Mouse (Mus musculus) erythroid progenitor cell, adult 5-6 weeks (primary cell): ENCODE data around the gene Krtap1-5. TPM values are rescaled to one million over a fixed set of nuclear protein-coding genes. Genes with fewer than 3 reads are reported as not detected.

Experiments
- ATAC-seq: replicated peaks from 2 replicates; pipeline ENCODE4 v1.8.0; 2016; ENCODE audit warnings: moderate number of reproducible peaks, mild to moderate bottlenecking, moderate TSS enrichment, inconsistent platforms; ENCODE audit not compliant: poor library complexity, low FRiP score, severe bottlenecking
- total RNA-seq, 2 experiments: library from RNA; stranded (forward) in 1 of 2; stranded (reverse) in 1 of 2; fragments of 150-400 nt in 1 of 2; fragments of 186-747, 209-891 nt in 1 of 2; gene quantifications; 2 replicates each; pipeline versions ENCODE4 v1.2.3 to v1.2.4; 2015 to 2017; ENCODE audit warnings: low replicate concordance in 2 of 2

Krtap1-5 gene
- total RNA-seq, 2 experiments from 2014 or later, result not detected

DNA sequence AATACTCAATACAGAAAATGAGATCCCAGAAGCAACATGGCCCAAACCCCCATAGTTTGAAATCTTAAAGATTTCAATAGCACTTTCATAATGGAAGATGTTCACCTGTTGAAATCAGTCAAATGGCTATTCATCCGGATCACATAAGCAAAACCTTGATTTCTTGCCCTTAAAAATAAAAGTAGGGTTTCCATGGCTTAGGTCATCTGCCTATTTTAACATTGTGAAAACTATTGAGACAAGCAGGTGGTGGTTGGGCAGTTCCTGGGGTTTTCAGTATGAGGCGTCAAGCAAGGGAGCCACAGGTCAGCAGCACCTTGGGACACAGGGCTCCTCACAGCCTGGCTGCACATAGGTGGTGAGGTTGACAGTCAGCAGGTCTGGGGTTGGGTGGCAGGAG lies 24.6 kb downstream of the Krtap1-5 start:
- ATAC-seq, result no peak

DNA sequence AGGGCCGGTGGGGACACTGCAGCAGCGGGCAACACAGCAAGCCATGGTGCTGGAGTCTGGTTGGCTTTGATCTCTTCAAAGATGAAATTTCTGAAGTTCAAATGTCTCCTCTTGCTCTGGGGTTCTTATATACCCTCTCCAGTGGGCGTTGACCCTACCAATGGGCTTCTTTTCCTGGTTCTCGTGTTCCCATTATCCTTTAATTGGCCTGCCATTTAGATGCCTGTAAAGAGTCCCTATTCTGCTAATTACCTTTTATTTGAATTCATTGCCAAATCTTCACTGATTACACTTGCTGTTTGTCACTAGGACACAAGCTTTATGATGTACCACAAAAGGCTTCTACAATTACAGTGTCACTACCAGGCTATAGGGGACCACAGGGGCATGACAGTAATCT lies 30.1 kb downstream of the Krtap1-5 start, which contains the start of gene Krtap3-3:
Gene Krtap3-3 (minus strand): TSS at position 101 of the 400 bp plus-strand sequence.
- ATAC-seq, result no peak

DNA sequence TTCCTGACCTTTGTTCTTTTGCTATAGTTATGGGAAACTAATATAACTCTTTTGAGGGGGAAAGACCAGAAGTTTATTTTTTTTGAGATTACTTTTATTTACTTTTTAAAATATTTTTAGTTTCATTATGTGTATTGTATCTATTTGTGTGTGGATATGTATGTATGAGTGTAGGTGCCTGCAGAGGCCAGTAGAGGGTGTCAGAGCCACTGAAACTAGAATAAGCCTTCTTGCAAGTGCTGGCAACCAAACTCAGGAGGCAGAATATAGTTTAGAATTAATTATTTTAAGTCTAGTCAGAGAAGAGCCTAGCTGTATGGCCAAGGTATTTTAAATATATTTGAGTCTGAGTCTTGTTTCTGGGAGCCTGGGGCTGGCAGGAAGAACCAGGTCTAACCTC lies 32.9 kb downstream of the Krtap1-5 start:
- ATAC-seq, result no peak

DNA sequence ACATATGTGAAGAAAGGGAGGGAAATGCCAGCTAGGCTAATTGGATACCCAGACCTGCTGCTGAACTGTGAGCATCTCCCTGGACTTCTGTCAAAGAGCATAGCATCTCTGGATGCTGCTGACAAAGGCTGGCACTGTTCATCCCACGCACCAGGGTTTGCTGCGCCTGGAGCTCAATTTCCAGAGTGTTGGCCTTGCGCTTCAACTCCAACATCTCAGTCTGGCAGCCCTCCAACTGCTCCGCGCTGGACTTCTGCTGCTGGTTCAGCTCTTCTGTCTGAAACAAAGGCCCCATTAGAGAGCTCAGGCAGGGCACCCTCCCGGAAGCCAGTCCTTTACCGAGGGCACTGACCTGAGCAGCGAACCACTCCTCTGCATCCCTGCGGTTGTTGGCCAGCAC lies 41.1 kb downstream of the Krtap1-5 start:
- ATAC-seq, result no peak

Other genes starting within 250 kb of the Krtap1-5 start
Only the 30 nearest of the 36 such genes appear.
- gene Krt28, start 206.1 kb downstream of the Krtap1-5 start, total RNA-seq (2015; ENCODE audit: low replicate concordance), result not detected in 2 replicates
- not detected in 2 replicates for gene Krt28, start 206.1 kb downstream of the Krtap1-5 start, total RNA-seq (2017; ENCODE audit: low replicate concordance)
- not detected in 2 replicates for gene Krt10, start 191.7 kb downstream of the Krtap1-5 start, total RNA-seq (2015; ENCODE audit: low replicate concordance)
- 5.9 TPM in 1 of 2 replicates, not detected in the other for gene Krt10, start 191.7 kb downstream of the Krtap1-5 start, total RNA-seq (2017; ENCODE audit: low replicate concordance)
- gene Krt12, start 158.8 kb downstream of the Krtap1-5 start, total RNA-seq (2015; ENCODE audit: low replicate concordance), result not detected in 2 replicates
- not detected in 2 replicates for gene Krt12, start 158.8 kb downstream of the Krtap1-5 start, total RNA-seq (2017; ENCODE audit: low replicate concordance)
- not detected in 2 replicates for gene Krt20, start 142.9 kb downstream of the Krtap1-5 start, total RNA-seq (2015; ENCODE audit: low replicate concordance)
- gene Krt20, start 142.9 kb downstream of the Krtap1-5 start, total RNA-seq (2017; ENCODE audit: low replicate concordance), result not detected in 2 replicates
- not detected in 2 replicates for gene Krt23, start 87.9 kb downstream of the Krtap1-5 start, total RNA-seq (2015; ENCODE audit: low replicate concordance)
- not detected in 2 replicates for gene Krt23, start 87.9 kb downstream of the Krtap1-5 start, total RNA-seq (2017; ENCODE audit: low replicate concordance)
- gene Krt39, start 59.7 kb downstream of the Krtap1-5 start, total RNA-seq (2015; ENCODE audit: low replicate concordance), result not detected in 2 replicates
- gene Krt39, start 59.7 kb downstream of the Krtap1-5 start, total RNA-seq (2017; ENCODE audit: low replicate concordance), result not detected in 2 replicates
- not detected in 2 replicates for gene Krt40, start 37.9 kb downstream of the Krtap1-5 start, total RNA-seq (2015; ENCODE audit: low replicate concordance)
- not detected in 2 replicates for gene Krt40, start 37.9 kb downstream of the Krtap1-5 start, total RNA-seq (2017; ENCODE audit: low replicate concordance)
- gene Krtap3-3, start 30.2 kb downstream of the Krtap1-5 start, total RNA-seq (2015; ENCODE audit: low replicate concordance), result not detected in 2 replicates
- gene Krtap3-3, start 30.2 kb downstream of the Krtap1-5 start, total RNA-seq (2017; ENCODE audit: low replicate concordance), result not detected in 2 replicates
- not detected in 2 replicates for gene Krtap3-2, start 24.2 kb downstream of the Krtap1-5 start, total RNA-seq (2015; ENCODE audit: low replicate concordance)
- not detected in 2 replicates for gene Krtap3-2, start 24.2 kb downstream of the Krtap1-5 start, total RNA-seq (2017; ENCODE audit: low replicate concordance)
- not detected in 2 replicates for gene Gm11939, start 21.6 kb downstream of the Krtap1-5 start, total RNA-seq (2015; ENCODE audit: low replicate concordance)
- not detected in 2 replicates for gene Gm11939, start 21.6 kb downstream of the Krtap1-5 start, total RNA-seq (2017; ENCODE audit: low replicate concordance)
- not detected in 2 replicates for gene Krtap3-1, start 14.4 kb downstream of the Krtap1-5 start, total RNA-seq (2015; ENCODE audit: low replicate concordance)
- gene Krtap3-1, start 14.4 kb downstream of the Krtap1-5 start, total RNA-seq (2017; ENCODE audit: low replicate concordance), result not detected in 2 replicates
- not detected in 2 replicates for gene Krtap1-4, start 2.6 kb upstream of the Krtap1-5 start, total RNA-seq (2015; ENCODE audit: low replicate concordance)
- gene Krtap1-4, start 2.6 kb upstream of the Krtap1-5 start, total RNA-seq (2017; ENCODE audit: low replicate concordance), result not detected in 2 replicates
- not detected in 2 replicates for gene Krtap1-3, start 10.3 kb upstream of the Krtap1-5 start, total RNA-seq (2015; ENCODE audit: low replicate concordance)
- not detected in 2 replicates for gene Krtap1-3, start 10.3 kb upstream of the Krtap1-5 start, total RNA-seq (2017; ENCODE audit: low replicate concordance)
- not detected in 2 replicates for gene Krtap9-3, start 17.1 kb upstream of the Krtap1-5 start, total RNA-seq (2015; ENCODE audit: low replicate concordance)
- not detected in 2 replicates for gene Krtap9-3, start 17.1 kb upstream of the Krtap1-5 start, total RNA-seq (2017; ENCODE audit: low replicate concordance)
- gene Gm11938, start 22.3 kb upstream of the Krtap1-5 start, total RNA-seq (2015; ENCODE audit: low replicate concordance), result not detected in 2 replicates
- not detected in 2 replicates for gene Gm11938, start 22.3 kb upstream of the Krtap1-5 start, total RNA-seq (2017; ENCODE audit: low replicate concordance)
- not detected in 2 replicates for gene Gm11937, start 29.2 kb upstream of the Krtap1-5 start, total RNA-seq (2015; ENCODE audit: low replicate concordance)
- not detected in 2 replicates for gene Gm11937, start 29.2 kb upstream of the Krtap1-5 start, total RNA-seq (2017; ENCODE audit: low replicate concordance)
- not detected in 2 replicates for gene Krtap2-4, start 33.8 kb upstream of the Krtap1-5 start, total RNA-seq (2015; ENCODE audit: low replicate concordance)
- gene Krtap2-4, start 33.8 kb upstream of the Krtap1-5 start, total RNA-seq (2017; ENCODE audit: low replicate concordance), result not detected in 2 replicates
- not detected in 2 replicates for gene Gm11562, start 39.4 kb upstream of the Krtap1-5 start, total RNA-seq (2015; ENCODE audit: low replicate concordance)
- gene Gm11562, start 39.4 kb upstream of the Krtap1-5 start, total RNA-seq (2017; ENCODE audit: low replicate concordance), result not detected in 2 replicates
- not detected in 2 replicates for gene Krtap4-1, start 47.2 kb upstream of the Krtap1-5 start, total RNA-seq (2015; ENCODE audit: low replicate concordance)
- not detected in 2 replicates for gene Krtap4-1, start 47.2 kb upstream of the Krtap1-5 start, total RNA-seq (2017; ENCODE audit: low replicate concordance)
- gene Krtap4-2, start 54.1 kb upstream of the Krtap1-5 start, total RNA-seq (2015; ENCODE audit: low replicate concordance), result not detected in 2 replicates
- not detected in 2 replicates for gene Krtap4-2, start 54.1 kb upstream of the Krtap1-5 start, total RNA-seq (2017; ENCODE audit: low replicate concordance)
- not detected in 2 replicates for gene Krtap4-7, start 63.1 kb upstream of the Krtap1-5 start, total RNA-seq (2015; ENCODE audit: low replicate concordance)
- not detected in 2 replicates for gene Krtap4-7, start 63.1 kb upstream of the Krtap1-5 start, total RNA-seq (2017; ENCODE audit: low replicate concordance)
- not detected in 2 replicates for gene Gm11555, start 69.2 kb upstream of the Krtap1-5 start, total RNA-seq (2015; ENCODE audit: low replicate concordance)
- not detected in 2 replicates for gene Gm11555, start 69.2 kb upstream of the Krtap1-5 start, total RNA-seq (2017; ENCODE audit: low replicate concordance)
- gene Gm11563, start 77.9 kb upstream of the Krtap1-5 start, total RNA-seq (2015; ENCODE audit: low replicate concordance), result not detected in 2 replicates
- gene Gm11563, start 77.9 kb upstream of the Krtap1-5 start, total RNA-seq (2017; ENCODE audit: low replicate concordance), result not detected in 2 replicates
- gene Krtap4-6, start 84.9 kb upstream of the Krtap1-5 start, total RNA-seq (2015; ENCODE audit: low replicate concordance), result not detected in 2 replicates
- gene Krtap4-6, start 84.9 kb upstream of the Krtap1-5 start, total RNA-seq (2017; ENCODE audit: low replicate concordance), result not detected in 2 replicates
- gene Gm14190, start 109.7 kb upstream of the Krtap1-5 start, total RNA-seq (2015; ENCODE audit: low replicate concordance), result not detected in 2 replicates
- not detected in 2 replicates for gene Gm14190, start 109.7 kb upstream of the Krtap1-5 start, total RNA-seq (2017; ENCODE audit: low replicate concordance)
- gene Gm14180, start 153.3 kb upstream of the Krtap1-5 start, total RNA-seq (2015; ENCODE audit: low replicate concordance), result not detected in 2 replicates
- not detected in 2 replicates for gene Gm14180, start 153.3 kb upstream of the Krtap1-5 start, total RNA-seq (2017; ENCODE audit: low replicate concordance)
- not detected in 2 replicates for gene Gm11595, start 191.9 kb upstream of the Krtap1-5 start, total RNA-seq (2015; ENCODE audit: low replicate concordance)
- not detected in 2 replicates for gene Gm11595, start 191.9 kb upstream of the Krtap1-5 start, total RNA-seq (2017; ENCODE audit: low replicate concordance)
- not detected in 2 replicates for gene Krtap4-8, start 199.7 kb upstream of the Krtap1-5 start, total RNA-seq (2015; ENCODE audit: low replicate concordance)
- gene Krtap4-8, start 199.7 kb upstream of the Krtap1-5 start, total RNA-seq (2017; ENCODE audit: low replicate concordance), result not detected in 2 replicates
- gene Krtap4-9, start 204.2 kb upstream of the Krtap1-5 start, total RNA-seq (2015; ENCODE audit: low replicate concordance), result not detected in 2 replicates
- not detected in 2 replicates for gene Krtap4-9, start 204.2 kb upstream of the Krtap1-5 start, total RNA-seq (2017; ENCODE audit: low replicate concordance)
- not detected in 2 replicates for gene Gm11596, start 212.5 kb upstream of the Krtap1-5 start, total RNA-seq (2015; ENCODE audit: low replicate concordance)
- gene Gm11596, start 212.5 kb upstream of the Krtap1-5 start, total RNA-seq (2017; ENCODE audit: low replicate concordance), result not detected in 2 replicates